Mouse (Mus musculus): ENCODE measurements at regions not wholly inside any gene's neighbourhood (a gene's known extent, or its start where the extent isn't known, plus 50 kb on each side); places are given as distances from the start of the nearest gene placed in this dataset.

GRCm38 (mm10) chr11:65448436-65448835 is 178.6 kb upstream of the Myocd start:
- Histone ChIP-seq H3K4me1 (ENCODE audit: control insufficient read depth, insufficient read depth, low read length) (no peaks in the 10 kb centered on the region), H3K27ac (ENCODE audit: insufficient read depth, low read length) (no peak overlapping the region), H3K4me3 (ENCODE audit: insufficient read depth, low read length) (no peak overlapping the region)
- TF ChIP-seq CTCF (IDR thresholded peaks at IDR 0.05; ENCODE audit: extremely low read depth, insufficient read depth, low read length) (no peak), POLR2A (IDR thresholded peaks at IDR 0.05; ENCODE audit: extremely low read depth, insufficient read depth, low read length) (no peak)

GRCm38 (mm10) chr11:65443466-65444024 is 173.8 kb upstream of the Myocd start:
- TF ChIP-seq POLR2A (IDR thresholded peaks at IDR 0.05; ENCODE audit: extremely low read depth, insufficient read depth, low read length), result no peak
- TF ChIP-seq CTCF (IDR thresholded peaks at IDR 0.05; ENCODE audit: extremely low read depth, insufficient read depth, low read length), result no peak
- Histone ChIP-seq H3K4me3 (ENCODE audit: insufficient read depth, low read length) (no peak overlapping the region), H3K27ac (ENCODE audit: insufficient read depth, low read length) (no peak overlapping the region)

GRCm38 (mm10) chr11:65435699-65436161 is 165.9 kb upstream of the Myocd start:
- no peak overlapping the region for H3K27ac ChIP-seq (ENCODE audit: insufficient read depth, low read length)
- TF ChIP-seq CTCF (IDR thresholded peaks at IDR 0.05; ENCODE audit: extremely low read depth, insufficient read depth, low read length), result no peak
- no peak for TF ChIP-seq POLR2A (IDR thresholded peaks at IDR 0.05; ENCODE audit: extremely low read depth, insufficient read depth, low read length)
- H3K4me1 ChIP-seq (ENCODE audit: control insufficient read depth, insufficient read depth, low read length), result no peaks in the 10 kb centered on the region
- H3K4me3 ChIP-seq (ENCODE audit: insufficient read depth, low read length), result no peak overlapping the region

More at GRCm38 (mm10) chr11:65443466-65444024, 173.8 kb upstream of the Myocd start:
- no peaks in the 10 kb centered on the region for H3K4me1 ChIP-seq (ENCODE audit: control insufficient read depth, insufficient read depth, low read length)

GRCm38 (mm10) chr11:65421889-65422288 is 152.1 kb upstream of the Myocd start:
- TF ChIP-seq CTCF (IDR thresholded peaks at IDR 0.05; ENCODE audit: extremely low read depth, insufficient read depth, low read length) (no peak), POLR2A (IDR thresholded peaks at IDR 0.05; ENCODE audit: extremely low read depth, insufficient read depth, low read length) (no peak)
- Histone ChIP-seq H3K27ac (ENCODE audit: insufficient read depth, low read length) (no peak overlapping the region), H3K4me3 (ENCODE audit: insufficient read depth, low read length) (no peak overlapping the region), H3K4me1 (ENCODE audit: control insufficient read depth, insufficient read depth, low read length) (no peaks in the 10 kb centered on the region)

GRCm38 (mm10) chr11:65408621-65409020 is 138.8 kb upstream of the Myocd start:
- H3K27ac ChIP-seq (ENCODE audit: insufficient read depth, low read length), result no peak overlapping the region
- no peak overlapping the region for H3K4me3 ChIP-seq (ENCODE audit: insufficient read depth, low read length)
- no peaks in the 10 kb centered on the region for H3K4me1 ChIP-seq (ENCODE audit: control insufficient read depth, insufficient read depth, low read length)
- TF ChIP-seq POLR2A (IDR thresholded peaks at IDR 0.05; ENCODE audit: extremely low read depth, insufficient read depth, low read length), result no peak
- no peak for TF ChIP-seq CTCF (IDR thresholded peaks at IDR 0.05; ENCODE audit: extremely low read depth, insufficient read depth, low read length)

GRCm38 (mm10) chr11:65402460-65403154 is 132.8 kb upstream of the Myocd start:
- no peak for TF ChIP-seq CTCF (IDR thresholded peaks at IDR 0.05; ENCODE audit: extremely low read depth, insufficient read depth, low read length)
- no peak for TF ChIP-seq POLR2A (IDR thresholded peaks at IDR 0.05; ENCODE audit: extremely low read depth, insufficient read depth, low read length)
- Histone ChIP-seq H3K4me3 (ENCODE audit: insufficient read depth, low read length) (no peak overlapping the region), H3K4me1 (ENCODE audit: control insufficient read depth, insufficient read depth, low read length) (no peaks in the 10 kb centered on the region), H3K27ac (ENCODE audit: insufficient read depth, low read length) (no peak overlapping the region)

GRCm38 (mm10) chr11:65389238-65389637 is 119.4 kb upstream of the Myocd start:
- no peak overlapping the region for H3K4me3 ChIP-seq (ENCODE audit: insufficient read depth, low read length)
- no peak for TF ChIP-seq POLR2A (IDR thresholded peaks at IDR 0.05; ENCODE audit: extremely low read depth, insufficient read depth, low read length)
- no peak for TF ChIP-seq CTCF (IDR thresholded peaks at IDR 0.05; ENCODE audit: extremely low read depth, insufficient read depth, low read length)

GRCm38 (mm10) chr11:65386291-65387061 is 116.7 kb upstream of the Myocd start:
- H3K4me3 ChIP-seq (ENCODE audit: insufficient read depth, low read length), result no peak overlapping the region
- no peak overlapping the region for H3K27ac ChIP-seq (ENCODE audit: insufficient read depth, low read length)
- TF ChIP-seq CTCF (IDR thresholded peaks at IDR 0.05; ENCODE audit: extremely low read depth, insufficient read depth, low read length) (no peak), POLR2A (IDR thresholded peaks at IDR 0.05; ENCODE audit: extremely low read depth, insufficient read depth, low read length) (no peak)
- no peaks in the 10 kb centered on the region for H3K4me1 ChIP-seq (ENCODE audit: control insufficient read depth, insufficient read depth, low read length)

More at GRCm38 (mm10) chr11:65389238-65389637, 119.4 kb upstream of the Myocd start:
- Histone ChIP-seq H3K27ac (ENCODE audit: insufficient read depth, low read length) (no peak overlapping the region), H3K4me1 (ENCODE audit: control insufficient read depth, insufficient read depth, low read length) (no peaks in the 10 kb centered on the region)

- H3K4me1 ChIP-seq (ENCODE audit: control insufficient read depth, insufficient read depth, low read length), result no peaks in the 10 kb centered on the region; the same call in 1 of the 2 replicates
- H3K4me3 ChIP-seq (ENCODE audit: insufficient read depth, low read length), result no peak overlapping the region
- no peak overlapping the region for H3K27ac ChIP-seq (ENCODE audit: insufficient read depth, low read length)
- no peak for TF ChIP-seq POLR2A (IDR thresholded peaks at IDR 0.05; ENCODE audit: extremely low read depth, insufficient read depth, low read length)
- no peak for TF ChIP-seq CTCF (IDR thresholded peaks at IDR 0.05; ENCODE audit: extremely low read depth, insufficient read depth, low read length)
These were observed 105.6 kb upstream of the Myocd start for GRCm38 (mm10) chr11:65375361-65375760.

Measured in cortical plate, adult 2 months (tissue).